Mouse (Mus musculus) heart, adult 11 months (tissue): ENCODE measurements around the gene Islr2.

Source experiments
- DNase-seq: peaks from one replicate; pipeline ENCODE4 v3.0.0; 2022

Islr2 gene

GRCm38 (mm10) chr9:58196610-58197567 is 7.2 kb downstream of the Islr2 start:
- DNase-seq = peak; percentile 80

GRCm38 (mm10) chr9:58196141-58196540 is 8.0 kb downstream of the Islr2 start:
- DNase-seq = peak; percentile 71

GRCm38 (mm10) chr9:58195671-58196070 is 8.4 kb downstream of the Islr2 start:
- DNase-seq = peak; percentile 61

DNA sequence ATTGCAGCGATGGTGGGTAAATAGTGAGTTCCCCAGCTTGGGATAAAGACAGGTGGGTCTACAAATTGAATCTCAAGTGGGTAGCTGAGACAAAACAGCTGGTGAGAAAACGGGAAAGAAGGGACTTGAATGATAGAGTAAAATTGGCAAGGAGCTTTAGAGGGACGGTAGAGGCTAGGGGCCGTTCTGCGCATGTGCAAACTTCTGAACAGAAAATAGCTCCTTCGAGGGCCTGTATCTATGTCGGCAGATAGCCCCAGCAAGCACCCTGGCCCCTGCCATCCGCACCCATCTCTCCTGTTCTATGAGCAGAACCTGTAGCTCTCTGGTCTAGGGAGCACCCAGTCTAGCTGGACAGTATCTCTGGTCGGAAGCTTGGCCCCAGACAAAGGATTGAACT is 9.9 kb downstream of the Islr2 start:
- peak; percentile 76 for DNase-seq

- DNase-seq = peak; percentile 49
Observed at GRCm38 (mm10) chr9:58184456-58184855, 19.7 kb downstream of the Islr2 start.

GRCm38 (mm10) chr9:58179390-58179789 is 24.7 kb downstream of the Islr2 start:
- DNase-seq = peak; percentile 52

- peak; percentile 77 for DNase-seq
Observed at GRCm38 (mm10) chr9:58177165-58177564, 27.0 kb downstream of the Islr2 start.

DNA sequence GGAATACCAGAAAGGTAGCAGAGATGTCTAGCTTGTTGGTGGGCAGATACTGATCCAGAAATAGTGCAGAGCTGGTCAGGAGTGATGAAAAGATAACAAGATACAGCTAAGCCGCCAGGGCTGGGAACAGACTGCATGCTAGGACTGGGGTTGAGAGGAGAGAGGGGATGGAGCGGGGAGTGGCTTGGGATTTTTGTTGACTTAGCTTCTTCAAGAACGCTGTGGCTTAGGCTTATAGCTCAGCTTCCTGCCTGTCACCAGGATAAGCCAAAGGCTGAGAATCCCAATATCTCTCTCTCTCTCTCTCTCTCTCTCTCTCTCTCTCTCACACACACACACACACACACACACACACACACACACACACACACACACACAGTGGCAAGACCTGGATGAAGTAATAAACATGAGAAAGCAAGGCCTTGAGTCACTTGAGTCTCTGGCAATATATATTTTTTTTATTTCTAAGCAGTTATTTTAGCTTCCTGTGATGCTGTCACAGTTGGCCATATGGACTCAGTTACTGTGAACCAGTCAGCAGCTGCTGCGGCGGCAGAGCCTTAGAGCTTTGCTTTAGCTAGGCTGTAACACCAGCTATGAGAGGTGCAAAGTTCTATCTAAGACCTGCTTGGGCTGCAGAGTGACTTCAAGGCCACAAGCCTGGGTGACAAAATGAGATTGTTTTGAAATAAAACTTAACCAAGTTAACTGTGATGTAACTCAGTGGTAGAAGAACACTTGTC is 28.2 kb downstream of the Islr2 start:
- DNase-seq = peak; percentile 71

DNA sequence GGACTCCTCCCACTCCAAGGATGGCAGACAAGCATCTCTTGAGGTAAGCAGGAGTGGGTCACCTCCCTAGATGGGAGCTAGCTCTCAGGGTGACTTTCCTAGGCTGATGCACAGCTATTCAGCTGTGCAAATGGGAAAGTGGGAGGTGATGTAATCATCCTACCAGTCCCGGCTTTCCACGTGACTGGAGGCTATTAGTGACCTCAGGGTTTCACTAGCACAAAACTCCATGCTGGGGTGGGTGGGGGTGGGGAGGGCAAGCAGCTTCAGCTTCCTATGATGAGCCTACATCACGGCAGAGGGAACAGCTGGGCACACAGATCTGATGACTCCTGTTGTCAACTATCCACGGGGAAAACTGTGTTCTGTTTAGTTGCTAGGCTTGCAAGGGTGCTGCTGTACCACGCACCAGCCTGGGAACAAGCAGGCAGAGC is 29.3 kb downstream of the Islr2 start:
- DNase-seq = peak; percentile 70

DNA sequence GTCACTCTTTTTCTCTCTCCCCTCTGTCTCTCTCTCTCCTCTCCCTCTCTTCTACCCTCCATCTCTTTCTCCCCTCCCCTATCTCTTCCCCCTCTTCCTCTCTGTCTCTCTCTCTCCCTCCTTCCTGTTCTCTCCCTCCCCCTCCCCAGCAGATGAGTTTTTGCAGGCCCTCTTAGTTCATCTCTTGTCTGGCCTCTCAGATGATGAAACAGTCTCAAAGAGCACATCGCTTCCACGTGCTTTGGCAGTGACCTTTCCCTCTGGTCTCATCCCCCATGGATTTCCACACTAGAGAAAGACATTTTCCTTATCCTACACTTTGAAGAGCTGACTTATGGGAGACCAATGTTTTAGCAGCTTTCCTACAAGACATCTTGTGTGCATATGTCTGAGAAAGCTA is 31.3 kb downstream of the Islr2 start:
- DNase-seq = peak; percentile 75

DNA sequence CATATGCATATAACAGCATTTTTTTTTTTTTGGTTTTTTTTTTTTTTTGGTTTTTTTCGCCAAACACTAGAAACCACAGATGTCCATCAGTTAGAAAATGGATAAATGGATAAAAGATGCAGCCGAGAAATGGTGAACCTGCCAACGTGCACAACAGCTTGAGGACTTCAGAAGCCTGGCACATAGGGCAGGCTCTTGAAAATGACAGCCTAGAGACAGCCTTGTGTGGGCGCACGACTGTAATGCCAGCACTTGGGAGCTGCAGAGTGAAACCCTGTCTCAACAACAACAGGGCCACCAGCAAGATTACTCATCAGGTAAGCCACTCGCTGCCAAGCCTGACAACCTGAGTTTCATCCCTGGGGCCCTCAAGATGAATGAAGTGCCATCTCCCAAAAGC is 34.7 kb downstream of the Islr2 start:
- DNase-seq = no peak

DNA sequence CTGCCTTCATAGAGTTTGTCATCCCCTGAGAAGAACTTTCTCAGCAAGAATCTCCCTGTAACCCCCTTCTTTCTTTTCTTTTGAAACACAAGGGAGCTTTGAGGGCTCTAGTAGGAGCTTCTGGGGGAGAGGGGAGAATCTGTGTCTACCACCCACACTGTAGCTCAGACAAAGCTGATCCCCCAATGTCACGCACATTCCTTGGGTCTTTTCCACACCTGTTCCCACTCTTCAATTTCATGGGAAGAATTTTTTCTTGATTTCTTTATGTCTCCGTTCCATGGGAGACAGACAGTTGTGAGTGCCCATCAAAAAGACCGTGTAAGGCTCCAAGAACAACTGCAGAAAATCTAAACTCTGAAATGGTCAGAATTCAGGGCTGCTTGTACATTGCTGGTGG is 35.2 kb downstream of the Islr2 start:
- DNase-seq = no peak

GRCm38 (mm10) chr9:58165779-58166178 is 38.3 kb downstream of the Islr2 start:
- peak; percentile 54 for DNase-seq

GRCm38 (mm10) chr9:58163146-58163545 is 41.0 kb downstream of the Islr2 start:
- DNase-seq = peak; percentile 88

GRCm38 (mm10) chr9:58162173-58162572 is 41.9 kb downstream of the Islr2 start:
- peak; percentile 76 for DNase-seq

- peak; percentile 86 for DNase-seq
Observed at GRCm38 (mm10) chr9:58160315-58160714, 43.8 kb downstream of the Islr2 start.

DNA sequence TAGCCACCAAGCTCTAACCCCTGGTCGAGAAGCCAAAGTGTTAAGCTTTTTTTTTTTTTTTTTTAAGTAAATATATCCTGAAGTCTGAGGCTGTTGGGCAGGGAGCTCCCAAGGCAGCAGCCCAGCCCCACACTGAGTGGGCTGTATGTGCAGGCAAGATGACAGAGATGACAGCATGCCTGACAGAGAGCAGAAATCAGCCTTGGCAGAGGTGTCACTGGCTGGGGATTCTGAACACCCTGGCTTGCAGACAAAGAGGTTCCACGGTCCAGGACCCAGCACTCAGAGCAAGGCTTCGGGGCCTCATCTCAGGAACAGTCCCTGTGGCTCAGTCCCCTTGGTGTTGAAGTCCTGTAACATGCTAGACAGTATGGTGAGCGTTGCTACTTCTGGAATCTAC is 44.3 kb downstream of the Islr2 start:
- peak; percentile 96 for DNase-seq

DNA sequence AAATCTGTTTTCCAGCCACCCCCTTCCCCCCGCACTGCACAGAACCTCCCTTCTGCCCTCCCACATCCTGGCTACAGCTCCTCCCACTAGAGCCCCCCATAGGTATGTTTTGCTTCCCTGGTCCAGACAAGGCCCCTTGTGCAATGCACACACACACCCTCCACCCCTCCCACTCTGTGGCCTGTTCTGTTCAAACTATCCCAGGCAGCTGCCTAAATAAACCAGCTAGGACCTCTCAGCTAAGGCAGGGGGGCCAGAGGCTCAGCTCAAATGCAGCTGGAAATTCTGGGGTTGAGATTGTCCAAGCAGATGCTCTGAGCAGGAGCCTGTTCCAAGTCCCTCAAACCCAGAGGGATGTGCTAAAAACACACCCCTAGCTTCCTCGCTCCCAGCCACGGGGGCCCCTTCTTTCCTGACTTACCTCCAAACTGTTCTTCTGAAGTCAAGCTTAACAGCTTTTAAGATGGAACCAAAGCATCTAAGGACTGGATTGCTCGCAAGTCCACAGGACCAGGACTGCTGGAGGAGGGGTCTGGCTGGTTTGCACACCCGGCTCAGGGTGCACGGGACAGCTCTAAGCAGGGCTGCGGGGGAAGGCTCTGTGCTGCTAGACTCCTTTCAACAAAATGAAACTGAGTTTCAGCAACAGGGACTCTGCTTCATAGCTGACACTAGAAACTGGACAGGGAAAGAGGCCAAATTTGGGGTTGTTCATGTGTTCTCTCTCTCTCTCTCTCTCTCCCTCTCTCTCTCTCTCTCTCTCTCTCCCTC is 45.4 kb downstream of the Islr2 start:
- peak; percentile 99 for DNase-seq

GRCm38 (mm10) chr9:58157838-58158237 is 46.3 kb downstream of the Islr2 start:
- DNase-seq = peak; percentile 93

DNA sequence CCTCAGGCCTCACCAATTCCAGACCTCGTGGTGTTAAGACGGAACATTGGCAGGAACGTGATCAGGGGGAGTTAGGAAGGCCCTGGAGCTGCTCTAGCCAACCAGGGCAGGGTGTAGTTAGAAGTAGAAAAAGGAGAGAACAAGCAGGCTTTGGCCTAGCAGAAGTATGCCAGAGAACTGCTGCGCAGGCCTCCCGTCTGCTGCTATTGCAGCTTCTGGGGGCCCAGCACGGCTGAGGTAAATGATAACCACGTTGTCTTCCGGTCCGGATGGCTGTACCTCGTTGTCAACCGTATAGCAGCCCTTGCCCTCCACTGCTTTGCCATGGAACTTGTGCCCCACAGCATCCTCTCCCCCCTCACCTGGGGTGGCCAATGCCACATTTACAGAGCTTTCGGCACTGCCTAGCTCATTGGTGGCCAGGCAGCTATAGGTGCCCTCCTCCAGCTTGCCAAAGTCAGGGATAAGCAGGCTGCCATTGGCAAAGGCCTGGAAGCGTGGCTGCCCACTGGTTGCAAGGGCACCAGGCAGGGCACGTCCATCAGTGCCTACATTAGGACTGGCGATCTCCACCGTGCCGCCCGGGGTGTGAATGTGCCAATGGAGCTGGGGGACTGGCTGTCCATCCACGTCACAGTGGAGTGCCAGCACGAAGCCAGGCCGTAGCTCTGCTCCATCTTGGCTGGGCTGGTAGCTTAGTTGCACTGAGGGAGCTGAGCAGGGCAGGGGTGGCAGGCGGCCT is 47.1 kb downstream of the Islr2 start:
- DNase-seq = peak; percentile 93

- DNase-seq = peak; percentile 95
Observed at GRCm38 (mm10) chr9:58155366-58155765, 48.8 kb downstream of the Islr2 start.

DNA sequence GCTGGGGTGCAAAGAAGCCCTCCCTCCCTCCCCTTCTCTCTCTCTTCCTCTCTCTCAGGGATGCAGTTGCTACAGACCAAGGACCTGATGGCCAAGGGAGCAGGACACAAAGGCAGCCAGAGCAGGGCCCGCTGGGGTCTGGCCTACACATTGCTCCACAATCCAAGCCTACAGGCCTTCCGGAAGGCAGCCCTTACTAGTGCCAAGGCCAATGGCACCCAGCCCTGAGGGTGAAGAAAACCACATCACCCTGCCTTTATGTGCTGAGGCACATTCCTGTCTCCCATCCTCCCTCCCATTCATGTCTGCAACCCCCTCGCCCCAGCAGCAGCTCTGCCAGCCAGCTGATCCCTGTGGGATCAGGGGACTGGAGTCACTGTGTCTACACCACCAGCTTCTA is 51.0 kb downstream of the Islr2 start:
- DNase-seq = peak; percentile 93
